Mouse (Mus musculus) colon, adult 2 months (tissue): Measurements from ENCODE around the gene Dnah14. TPM values are rescaled to one million over a fixed set of nuclear protein-coding genes. Genes with fewer than 3 reads are reported as not detected.

Experiments
- polyA plus RNA-seq: library from polyadenylated mRNA; depleted of rRNA; stranded (reverse); fragments of >200 nt; gene quantifications from 2 replicates; pipeline ENCODE4 v1.2.3, GENCODE M21; 2012; rRNA removed

Gene Dnah14
- not detected in 2 replicates for polyA plus RNA-seq

DNA sequence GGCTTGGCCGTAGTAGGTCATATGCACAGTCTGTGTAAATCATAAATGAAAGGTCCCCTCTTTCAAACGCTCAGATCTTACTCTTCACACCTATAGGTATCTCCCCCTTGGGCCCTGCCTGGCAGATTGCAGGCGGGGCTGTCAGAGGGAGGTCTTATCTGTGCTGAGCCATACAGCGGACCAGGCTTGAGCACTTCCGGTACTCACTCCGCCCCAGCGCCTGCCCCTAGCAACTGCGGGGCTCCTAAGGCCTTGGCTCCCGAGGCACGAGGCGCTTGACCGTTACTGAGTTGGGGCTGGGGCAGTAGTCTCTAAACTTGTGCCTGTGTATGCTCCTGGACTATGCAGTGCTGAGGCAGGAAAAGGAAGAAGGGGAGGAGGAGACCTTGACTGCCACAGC lies at the start of gene Dnah14:
Dnah14 (plus strand) TSS at position 238 of the 400 bp plus-strand sequence.

DNA sequence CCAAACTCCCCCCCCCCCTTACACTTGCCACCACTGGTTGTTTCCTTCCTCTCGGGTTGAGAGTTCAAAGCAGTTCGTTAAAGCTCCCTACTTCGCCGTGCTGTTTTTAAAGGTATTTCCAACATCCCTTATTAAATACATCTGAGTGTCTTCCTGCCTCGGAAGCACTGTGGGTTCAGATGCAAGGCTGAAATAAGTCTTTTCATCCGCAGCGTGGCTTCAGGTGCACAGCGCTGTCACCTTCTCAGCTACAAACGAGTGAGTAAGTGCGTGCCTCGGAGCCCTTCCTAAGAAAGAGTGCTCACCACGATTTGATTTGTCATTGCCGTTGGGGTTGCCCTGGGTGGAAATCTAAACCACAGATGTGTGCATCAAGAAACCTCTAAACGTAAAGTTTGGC lies 266.4 kb downstream of the Dnah14 start, which contains the start of gene Lbr:
Lbr (minus strand) TSS at position 266 of the 400 bp plus-strand sequence.

Other genes starting within 250 kb of the Dnah14 start
- 0.08 TPM in 1 of 2 replicates, not detected in the other for gene Cnih3, start 223.9 kb upstream of the Dnah14 start, polyA plus RNA-seq
- gene Ccdc121, start 65.1 kb upstream of the Dnah14 start, polyA plus RNA-seq = not detected in 2 replicates